Mouse (Mus musculus): ENCODE results near the gene Ptdss2. TPM values are rescaled to one million over a fixed set of nuclear protein-coding genes. Genes with fewer than 3 reads are reported as not detected.

Ptdss2 gene
- not detected in 2 replicates for polyA plus RNA-seq (2012; ENCODE audit: insufficient read depth, insufficient read length, low replicate concordance, missing spikeins)

- peak within 1 kb of the TSS; percentile 34 for H3K27ac ChIP-seq (ENCODE audit: insufficient read depth, low read depth, low read length)
- H3K4me1 ChIP-seq (ENCODE audit: control insufficient read depth, insufficient read depth, low read length), result peaks cover 7% of the 10 kb centered on the region; the same call in 1 of the 2 replicates
- WGBS, result 54% methylated on average over 14 of the region's 14 CpGs
- TF ChIP-seq CTCF (IDR thresholded peaks at IDR 0.05; ENCODE audit: insufficient read depth, low read depth, low read length) (no peak), POLR2A (IDR thresholded peaks at IDR 0.05; ENCODE audit: insufficient read depth, low read depth, low read length) (no peak)
- peak within 1 kb of the TSS; percentile 64 for H3K4me3 ChIP-seq (ENCODE audit: insufficient read depth, low read depth, low read length)
Observed at GRCm38 (mm10) chr7:141122245-141122644, at the start of gene Ptdss2. Gene Ptdss2 (plus strand): TSS chr7:141122382.

DNA sequence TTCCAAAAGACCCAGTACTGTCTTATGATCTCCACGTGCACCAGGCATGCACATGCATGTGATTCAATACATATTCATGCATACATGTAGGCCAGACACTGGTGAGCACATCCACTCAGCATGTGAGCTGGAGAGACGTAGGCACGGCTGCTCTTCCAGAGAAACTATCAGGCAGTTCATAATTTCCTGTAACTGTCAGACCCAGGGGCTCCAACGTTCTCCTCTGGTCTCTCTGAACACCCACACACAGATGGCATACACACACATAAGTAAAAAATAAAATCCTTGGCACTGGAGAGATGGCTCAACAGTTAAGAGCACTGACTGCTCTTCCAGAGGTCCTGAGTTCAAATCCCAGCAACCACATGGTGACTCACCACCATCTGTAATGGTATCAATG, 48.4 kb upstream of the Ptdss2 start:
- 74% methylated on average over 4 of the region's 4 CpGs for WGBS
- H3K27ac ChIP-seq (ENCODE audit: insufficient read depth, low read depth, low read length), result no peak overlapping the region
- TF ChIP-seq POLR2A (IDR thresholded peaks at IDR 0.05; ENCODE audit: insufficient read depth, low read depth, low read length) (no peak), CTCF (IDR thresholded peaks at IDR 0.05; ENCODE audit: insufficient read depth, low read depth, low read length) (no peak)

GRCm38 (mm10) chr7:141077841-141078240, 44.3 kb upstream of the Ptdss2 start, which contains the start of gene Pkp3:
Gene Pkp3 (plus strand): TSS chr7:141078218.
- H3K4me3 ChIP-seq (ENCODE audit: insufficient read depth, low read depth, low read length), result no peak within 1 kb of the TSS
- WGBS, result 92% methylated on average over 15 of the region's 15 CpGs
- TF ChIP-seq CTCF (IDR thresholded peaks at IDR 0.05; ENCODE audit: insufficient read depth, low read depth, low read length), result no peak
- no peak for TF ChIP-seq POLR2A (IDR thresholded peaks at IDR 0.05; ENCODE audit: insufficient read depth, low read depth, low read length)
- H3K4me1 ChIP-seq (ENCODE audit: control insufficient read depth, insufficient read depth, low read length), result 0 out of 2 replicates have a peak, but pooled peaks cover 3% of the 10 kb centered on the region
- H3K27ac ChIP-seq (ENCODE audit: insufficient read depth, low read depth, low read length), result no peak within 1 kb of the TSS

More for the DNA sequence above, 48.4 kb upstream of the Ptdss2 start:
- Histone ChIP-seq H3K4me3 (ENCODE audit: insufficient read depth, low read depth, low read length) (no peak overlapping the region), H3K4me1 (ENCODE audit: control insufficient read depth, insufficient read depth, low read length) (peaks cover 15% of the 10 kb centered on the region)

DNA sequence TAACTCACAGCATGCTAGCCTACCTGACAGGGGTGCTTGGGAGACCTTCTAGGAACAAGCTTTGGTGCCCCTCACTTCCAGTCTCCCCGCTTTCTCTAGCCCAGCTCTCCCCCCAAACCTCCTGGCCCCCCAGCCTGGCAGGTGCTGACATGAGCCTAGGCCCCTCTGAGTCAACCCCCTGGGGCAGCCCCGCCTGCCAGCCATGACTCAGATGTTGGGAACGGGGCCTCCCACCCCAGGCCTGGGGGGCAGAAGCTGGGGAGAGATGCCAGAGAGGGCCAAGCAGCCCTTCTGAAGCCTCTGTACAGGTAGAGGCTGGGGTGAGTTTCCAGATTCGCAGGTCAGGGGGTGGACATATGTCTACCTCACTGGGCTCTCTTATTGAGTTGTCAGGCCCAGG, 43.3 kb upstream of the Ptdss2 start:
- H3K4me1 ChIP-seq (ENCODE audit: control insufficient read depth, insufficient read depth, low read length), result 0 out of 2 replicates have a peak, but pooled peaks cover 3% of the 10 kb centered on the region
- H3K27ac ChIP-seq (ENCODE audit: insufficient read depth, low read depth, low read length), result no peak overlapping the region
- no peak overlapping the region for H3K4me3 ChIP-seq (ENCODE audit: insufficient read depth, low read depth, low read length)
- TF ChIP-seq CTCF (IDR thresholded peaks at IDR 0.05; ENCODE audit: insufficient read depth, low read depth, low read length), result no peak
- no peak for TF ChIP-seq POLR2A (IDR thresholded peaks at IDR 0.05; ENCODE audit: insufficient read depth, low read depth, low read length)
- 76% methylated on average over 4 of the region's 4 CpGs for WGBS

DNA sequence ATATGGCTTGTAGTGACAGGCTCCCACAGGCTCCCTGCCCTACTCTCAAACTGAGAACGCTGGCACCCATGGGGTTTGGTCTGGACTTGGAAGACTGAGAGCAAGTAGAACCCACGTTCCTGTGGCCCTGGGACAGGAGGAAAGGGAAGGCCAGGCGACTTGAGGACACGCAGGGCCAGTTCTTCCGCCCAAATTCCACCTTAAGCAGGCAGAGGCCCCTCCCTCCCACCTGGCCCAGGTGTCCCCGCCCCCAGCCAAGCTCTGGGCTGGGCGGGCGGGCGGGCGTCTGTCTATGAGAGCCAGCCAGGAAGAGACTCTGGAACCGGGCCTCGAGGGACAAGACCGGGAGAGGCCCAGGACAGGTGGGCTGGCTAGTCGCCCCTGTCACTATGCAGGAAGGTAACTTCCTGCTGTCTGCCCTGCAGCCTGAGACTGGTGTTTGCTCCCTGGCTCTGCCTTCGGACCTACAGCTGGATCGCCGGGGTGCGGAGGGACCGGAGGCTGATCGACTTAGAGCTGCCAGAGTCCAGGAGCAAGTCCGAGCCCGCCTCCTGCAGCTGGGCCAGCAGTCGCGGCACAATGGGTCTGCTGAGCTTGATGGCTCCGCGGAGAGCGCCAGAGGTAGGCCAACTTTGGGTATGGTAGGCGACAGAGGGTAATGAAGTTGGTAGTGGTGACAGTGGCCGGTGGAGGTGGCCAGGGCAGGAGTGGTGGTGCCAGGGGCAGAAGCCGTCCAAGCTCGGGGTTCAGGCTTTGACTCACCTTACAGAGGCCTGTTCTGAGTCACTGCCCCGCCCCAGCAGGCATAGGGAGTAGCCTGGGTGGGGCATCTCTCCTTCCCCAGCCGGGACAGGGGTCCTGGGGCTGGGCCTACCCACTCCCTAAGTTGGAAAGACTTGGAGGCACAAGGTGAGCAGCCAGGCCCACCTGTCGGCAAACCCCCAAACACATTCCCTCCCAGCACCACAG, 42.4 kb upstream of the Ptdss2 start:
- no peak overlapping the region for H3K4me3 ChIP-seq (ENCODE audit: insufficient read depth, low read depth, low read length)
- TF ChIP-seq CTCF (IDR thresholded peaks at IDR 0.05; ENCODE audit: insufficient read depth, low read depth, low read length) (no peak), POLR2A (IDR thresholded peaks at IDR 0.05; ENCODE audit: insufficient read depth, low read depth, low read length) (no peak)
- 46% methylated on average over 34 of the region's 34 CpGs for WGBS
- no peak overlapping the region for H3K27ac ChIP-seq (ENCODE audit: insufficient read depth, low read depth, low read length)
- 0 out of 2 replicates have a peak, but pooled peaks cover 3% of the 10 kb centered on the region for H3K4me1 ChIP-seq (ENCODE audit: control insufficient read depth, insufficient read depth, low read length)

DNA sequence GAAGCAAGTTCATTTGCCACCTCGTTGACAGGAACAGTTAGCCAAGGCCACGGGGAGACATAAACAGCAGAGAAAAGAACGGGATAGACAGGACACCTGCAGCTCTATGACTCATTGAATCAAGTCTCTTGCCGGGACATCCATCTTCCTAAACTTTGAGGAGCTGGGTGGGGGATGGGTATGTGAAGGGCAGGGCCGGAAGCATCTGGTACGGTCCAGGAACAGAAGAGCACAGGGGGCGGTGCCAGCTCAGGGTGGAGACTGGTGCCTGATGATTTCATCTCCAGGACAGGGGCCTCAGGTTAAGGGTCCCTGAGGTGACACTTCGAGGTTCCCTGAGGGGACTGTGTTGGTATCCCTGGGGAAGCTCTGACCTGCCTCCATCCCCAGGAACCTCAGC, 34.3 kb upstream of the Ptdss2 start:
- WGBS, result 57% methylated on average over 8 of the region's 8 CpGs
- TF ChIP-seq POLR2A (IDR thresholded peaks at IDR 0.05; ENCODE audit: insufficient read depth, low read depth, low read length), result no peak
- no peak for TF ChIP-seq CTCF (IDR thresholded peaks at IDR 0.05; ENCODE audit: insufficient read depth, low read depth, low read length)

GRCm38 (mm10) chr7:141088473-141088872, 33.7 kb upstream of the Ptdss2 start:
- H3K4me3 ChIP-seq (ENCODE audit: insufficient read depth, low read depth, low read length), result no peak overlapping the region
- H3K4me1 ChIP-seq (ENCODE audit: control insufficient read depth, insufficient read depth, low read length), result peaks cover 5% of the 10 kb centered on the region; the same call in 1 of the 2 replicates
- TF ChIP-seq POLR2A (IDR thresholded peaks at IDR 0.05; ENCODE audit: insufficient read depth, low read depth, low read length), result no peak
- no peak for TF ChIP-seq CTCF (IDR thresholded peaks at IDR 0.05; ENCODE audit: insufficient read depth, low read depth, low read length)
- H3K27ac ChIP-seq (ENCODE audit: insufficient read depth, low read depth, low read length), result no peak overlapping the region
- 38% methylated on average over 18 of the region's 18 CpGs for WGBS

More for the DNA sequence above, 34.3 kb upstream of the Ptdss2 start:
- Histone ChIP-seq H3K27ac (ENCODE audit: insufficient read depth, low read depth, low read length) (no peak overlapping the region), H3K4me3 (ENCODE audit: insufficient read depth, low read depth, low read length) (no peak overlapping the region), H3K4me1 (ENCODE audit: control insufficient read depth, insufficient read depth, low read length) (peaks cover 5% of the 10 kb centered on the region; the same call in 1 of the 2 replicates)

DNA sequence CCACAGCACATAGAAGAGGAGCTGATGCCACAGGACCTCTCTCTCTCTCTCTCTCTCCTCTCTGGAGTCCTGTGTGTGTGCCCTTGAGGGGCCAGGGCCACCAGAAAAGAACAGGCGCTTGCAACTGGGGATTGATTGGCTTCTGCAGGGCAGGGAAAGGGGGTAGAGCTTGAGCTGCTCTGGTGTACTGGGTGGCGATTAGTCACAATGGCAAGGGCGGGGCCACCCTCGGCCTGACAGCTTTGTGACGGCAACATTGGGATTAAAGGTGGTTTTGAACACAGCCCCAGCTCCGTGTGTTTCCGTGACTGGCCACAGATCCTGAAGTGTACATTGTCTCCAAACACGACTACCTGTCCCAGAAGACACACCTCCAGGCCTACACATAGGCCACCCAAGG, 32.0 kb upstream of the Ptdss2 start:
- Histone ChIP-seq H3K27ac (ENCODE audit: insufficient read depth, low read depth, low read length) (no peak overlapping the region), H3K4me1 (ENCODE audit: control insufficient read depth, insufficient read depth, low read length) (peaks cover 5% of the 10 kb centered on the region; the same call in 1 of the 2 replicates), H3K4me3 (ENCODE audit: insufficient read depth, low read depth, low read length) (no peak overlapping the region)
- no peak for TF ChIP-seq CTCF (IDR thresholded peaks at IDR 0.05; ENCODE audit: insufficient read depth, low read depth, low read length)
- no peak for TF ChIP-seq POLR2A (IDR thresholded peaks at IDR 0.05; ENCODE audit: insufficient read depth, low read depth, low read length)
- WGBS, result 54% methylated on average over 8 of the region's 8 CpGs
